Mouse (Mus musculus): ENCODE results near the gene Cdh13.

The Cdh13 gene

DNA sequence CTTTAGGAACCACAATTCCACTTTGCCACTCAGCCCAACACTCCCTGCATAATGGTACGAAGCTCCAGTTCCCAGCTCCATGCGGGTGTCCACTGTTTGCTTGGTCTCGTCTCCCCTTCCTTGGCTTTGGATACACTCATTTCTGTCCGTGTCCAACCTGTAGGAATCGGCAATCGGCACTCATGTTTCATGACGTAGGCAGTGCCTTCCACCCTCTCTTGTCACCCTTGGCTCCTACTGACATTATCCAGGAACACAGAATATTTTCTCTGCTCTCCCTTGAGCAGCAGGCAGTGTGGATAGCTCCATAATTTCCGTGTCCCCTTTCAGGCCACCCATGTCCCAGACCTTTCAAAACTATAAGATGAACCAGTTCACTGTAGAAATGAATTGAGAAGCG, 97.2 kb downstream of the Cdh13 start:
- DNase-seq (ENCODE audit: low spot score in 2 of 2), result no peak

DNA sequence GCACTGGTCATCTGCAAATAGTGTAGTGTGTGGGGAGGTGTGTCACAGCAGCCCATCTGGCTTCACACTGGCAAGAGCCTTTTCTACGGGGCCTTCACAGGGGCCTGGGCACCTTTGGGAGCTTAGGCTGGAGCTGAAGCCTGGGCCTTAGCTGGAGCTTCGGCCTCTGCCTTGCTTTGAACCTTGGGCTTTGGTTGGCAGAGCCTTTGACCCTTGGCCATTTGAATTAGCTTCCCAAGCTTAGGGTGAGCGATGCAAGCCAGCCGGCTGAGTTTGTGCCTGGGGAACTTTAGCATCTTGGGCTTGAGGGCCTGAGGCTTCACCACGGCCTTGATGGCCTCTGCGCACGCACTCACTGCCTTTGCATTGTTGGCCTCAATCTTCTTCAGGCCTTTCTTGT, 98.1 kb downstream of the Cdh13 start:
- DNase-seq (ENCODE audit: low spot score in 2 of 2), result no peak

DNA sequence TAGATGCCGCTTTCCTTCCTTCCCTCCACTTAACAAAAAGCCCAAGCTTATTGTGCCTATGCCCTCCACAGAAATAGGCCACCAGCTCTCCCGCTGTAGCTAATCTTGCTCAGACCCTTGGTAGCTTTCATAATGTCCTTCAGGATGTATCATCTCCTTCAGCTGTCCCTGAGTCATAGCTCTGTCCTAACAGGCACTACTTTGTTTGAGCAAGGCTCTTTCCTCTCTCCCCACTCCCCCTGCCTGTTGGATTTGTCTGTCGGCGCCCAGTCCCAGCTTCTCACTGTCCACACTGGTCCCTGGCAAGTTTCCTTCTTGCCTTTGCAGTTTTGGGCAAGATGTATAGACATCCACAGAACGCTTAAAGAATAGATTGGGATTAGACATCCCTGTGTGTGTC, 100.8 kb downstream of the Cdh13 start:
- no peak for DNase-seq (ENCODE audit: low spot score in 2 of 2)

DNA sequence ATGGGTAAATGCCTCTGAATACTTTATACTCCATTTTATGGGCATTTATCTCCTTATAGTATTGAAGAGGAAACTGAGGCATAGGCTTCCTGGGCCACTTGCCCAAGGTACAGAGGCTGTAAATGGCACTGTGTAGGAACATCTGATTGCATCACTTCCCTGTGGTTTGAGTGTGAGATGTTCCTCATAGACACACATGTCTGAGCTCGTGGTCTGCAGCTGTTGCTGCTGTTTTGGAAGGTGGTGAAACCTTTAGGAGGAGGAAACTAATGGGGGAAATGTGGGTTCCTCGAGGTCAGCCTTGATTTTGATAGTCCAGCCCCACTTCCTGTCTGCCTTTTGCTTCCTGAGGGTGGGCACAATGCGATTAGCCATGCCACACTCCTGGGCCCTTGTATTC, 105.9 kb downstream of the Cdh13 start:
- DNase-seq (ENCODE audit: low spot score in 2 of 2), result no peak

DNA sequence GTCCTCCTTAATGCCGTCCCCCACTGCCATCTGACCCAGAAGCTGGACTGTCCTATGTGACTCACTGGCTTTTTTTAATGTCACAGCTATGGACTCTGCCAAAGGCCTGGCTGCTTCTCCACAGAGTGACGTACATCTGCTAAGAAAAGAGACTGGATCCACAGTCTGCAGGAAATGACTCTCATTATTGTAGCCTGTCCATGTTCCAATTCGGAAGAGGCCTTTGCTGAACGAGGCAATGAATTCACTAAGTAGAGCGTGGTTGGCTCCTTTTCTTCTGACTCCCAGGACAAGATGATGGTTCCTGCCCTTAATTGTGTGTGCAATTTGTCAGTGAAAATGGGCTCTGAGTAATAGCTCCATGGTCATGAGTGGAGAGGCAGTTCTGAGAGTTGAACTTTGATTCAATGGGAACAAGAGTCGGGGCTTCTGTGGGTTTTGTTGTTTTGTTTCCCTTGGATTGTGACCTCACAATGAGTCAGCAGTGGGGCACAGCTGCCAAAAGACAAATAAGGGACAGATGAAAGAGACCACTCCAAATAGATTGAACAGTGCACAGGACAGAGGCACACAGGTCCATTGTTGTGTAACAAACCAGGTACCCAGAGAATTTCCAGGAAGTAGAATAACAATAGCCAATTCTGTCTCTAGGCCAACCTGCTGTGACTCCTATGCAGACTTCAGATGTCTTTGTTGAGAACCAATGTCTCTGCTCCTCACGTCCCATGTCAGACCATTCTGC, 110.5 kb downstream of the Cdh13 start:
- DNase-seq (ENCODE audit: low spot score in 2 of 2), result peak in 1 of 2 experiments; percentile 12

DNA sequence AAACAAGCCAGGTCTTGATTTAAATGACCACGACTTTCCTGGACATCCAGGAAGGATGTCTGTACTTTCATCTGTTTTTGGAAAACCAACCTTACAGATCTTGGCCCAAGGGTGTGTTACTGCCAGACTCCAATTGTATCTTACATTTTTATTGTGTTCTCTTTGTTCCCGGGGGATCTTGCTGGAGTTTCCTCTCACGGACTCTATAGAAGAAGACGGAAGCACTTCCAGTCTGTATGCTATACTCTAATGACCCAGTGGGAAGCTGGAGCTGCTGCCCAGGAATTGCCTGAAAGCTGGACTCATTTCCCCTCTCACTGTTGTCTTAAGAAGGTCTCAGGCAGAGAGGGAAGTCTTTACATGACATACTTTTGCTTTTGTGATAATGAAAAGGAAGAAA, 111.6 kb downstream of the Cdh13 start:
- no peak for DNase-seq (ENCODE audit: low spot score in 2 of 2)

DNA sequence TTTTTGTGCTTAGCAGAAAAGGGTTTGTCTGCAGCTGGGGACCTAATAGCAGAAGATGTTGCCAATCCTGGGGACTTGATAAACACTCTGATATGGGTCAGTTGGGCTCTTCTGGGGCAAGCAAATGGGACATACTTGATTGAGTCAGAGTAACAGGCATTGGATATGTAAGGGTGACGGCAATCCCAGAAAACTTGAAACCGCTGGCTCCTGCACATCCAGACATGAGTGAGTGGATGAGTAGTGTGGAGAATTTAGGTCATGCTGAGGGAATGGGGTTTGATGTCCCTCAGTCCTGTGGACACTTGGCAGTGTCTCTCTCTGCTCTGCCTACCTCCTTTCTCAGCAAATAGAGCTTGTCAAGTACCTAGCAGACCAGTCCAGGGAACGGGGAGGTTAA, 121.3 kb downstream of the Cdh13 start:
- no peak for DNase-seq (ENCODE audit: low spot score in 2 of 2)

DNA sequence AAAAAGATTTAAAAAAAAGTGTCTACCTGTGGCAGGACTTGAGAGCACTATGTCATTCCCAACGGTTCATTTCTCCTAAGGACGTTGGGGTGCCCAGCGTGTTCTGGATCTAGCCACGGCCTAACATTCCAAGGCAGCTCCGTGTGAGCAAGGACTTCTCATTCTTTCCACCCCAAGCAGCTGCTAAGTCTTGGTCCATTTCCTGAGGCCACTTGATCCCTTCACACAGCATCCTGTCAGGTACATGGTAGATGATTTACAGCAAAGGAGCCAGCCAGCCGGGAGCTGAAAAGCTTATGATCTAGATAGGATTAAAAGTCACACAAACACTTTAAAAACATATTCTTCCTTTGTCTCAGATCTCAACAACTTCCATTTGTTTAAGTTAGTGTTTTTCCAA, 123.8 kb downstream of the Cdh13 start:
- DNase-seq (ENCODE audit: low spot score in 2 of 2), result no peak

DNA sequence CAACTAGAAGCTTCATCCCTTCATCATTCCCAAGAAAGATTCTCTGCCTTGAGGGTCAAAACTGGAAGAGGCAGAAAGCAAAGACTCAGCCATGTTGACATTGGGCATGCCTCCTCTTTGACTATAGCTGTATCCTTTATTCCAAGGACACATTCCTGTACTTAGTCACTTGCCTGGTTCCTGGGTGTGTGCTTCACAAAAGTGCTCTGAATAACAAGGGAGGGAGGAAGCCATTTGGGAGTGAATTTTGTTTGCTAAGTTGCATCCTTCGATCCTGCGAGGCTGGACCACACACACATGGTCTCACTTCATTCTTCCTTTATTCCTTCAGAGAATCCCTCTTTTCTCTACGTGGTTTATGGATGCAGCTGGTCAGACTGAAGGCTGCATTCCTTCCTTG, 125.9 kb downstream of the Cdh13 start:
- no peak for DNase-seq (ENCODE audit: low spot score in 2 of 2)

DNA sequence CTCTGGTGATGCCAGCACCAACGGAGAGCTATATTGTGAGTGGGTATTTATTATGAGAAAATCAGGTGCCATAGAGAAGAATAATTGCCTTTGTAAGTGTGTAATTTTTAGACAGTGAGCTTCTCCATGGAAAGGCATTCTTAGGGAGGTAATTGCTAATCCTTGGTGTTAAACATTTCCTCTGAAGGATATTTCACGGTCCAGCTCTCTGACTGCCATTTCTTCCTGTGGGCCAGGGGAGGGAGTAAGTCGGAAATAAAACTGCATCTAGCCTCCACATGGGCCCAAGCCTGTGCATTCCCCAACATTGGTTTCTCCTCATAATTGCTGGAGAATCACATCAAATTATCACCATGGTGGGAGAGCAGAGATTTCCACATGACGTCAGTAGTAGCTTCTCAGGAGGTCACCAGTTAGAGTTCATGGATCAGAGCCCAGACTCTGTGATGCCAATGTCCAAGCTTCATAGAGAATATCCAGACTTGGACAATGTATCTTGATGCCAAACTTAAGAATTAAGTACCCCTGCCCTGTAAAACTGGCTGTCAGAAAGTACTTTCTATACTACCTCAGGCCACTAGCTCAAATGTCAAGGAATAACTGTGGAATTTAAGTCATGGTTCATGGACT, 126.9 kb downstream of the Cdh13 start:
- no peak for DNase-seq (ENCODE audit: low spot score in 2 of 2)

DNA sequence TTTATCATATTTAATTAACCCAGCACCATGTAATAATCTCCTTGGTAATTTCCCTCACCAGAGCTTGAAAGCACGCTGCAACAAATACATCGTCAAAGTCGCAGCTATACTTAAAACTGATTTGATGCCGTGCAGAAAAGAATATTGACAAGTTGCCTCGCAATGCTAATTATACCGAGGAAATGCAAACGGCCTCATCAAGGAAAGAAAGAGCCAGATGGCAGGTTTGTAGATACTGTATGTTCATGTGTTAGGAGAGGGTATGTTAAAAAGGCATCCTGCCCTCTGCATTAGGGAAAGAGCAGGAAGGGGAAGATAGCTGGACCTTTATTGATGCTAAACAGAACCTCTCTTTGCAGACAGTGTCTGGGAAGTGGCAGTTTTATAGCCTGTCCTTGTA, 132.1 kb downstream of the Cdh13 start:
- DNase-seq (ENCODE audit: low spot score in 2 of 2), result no peak

DNA sequence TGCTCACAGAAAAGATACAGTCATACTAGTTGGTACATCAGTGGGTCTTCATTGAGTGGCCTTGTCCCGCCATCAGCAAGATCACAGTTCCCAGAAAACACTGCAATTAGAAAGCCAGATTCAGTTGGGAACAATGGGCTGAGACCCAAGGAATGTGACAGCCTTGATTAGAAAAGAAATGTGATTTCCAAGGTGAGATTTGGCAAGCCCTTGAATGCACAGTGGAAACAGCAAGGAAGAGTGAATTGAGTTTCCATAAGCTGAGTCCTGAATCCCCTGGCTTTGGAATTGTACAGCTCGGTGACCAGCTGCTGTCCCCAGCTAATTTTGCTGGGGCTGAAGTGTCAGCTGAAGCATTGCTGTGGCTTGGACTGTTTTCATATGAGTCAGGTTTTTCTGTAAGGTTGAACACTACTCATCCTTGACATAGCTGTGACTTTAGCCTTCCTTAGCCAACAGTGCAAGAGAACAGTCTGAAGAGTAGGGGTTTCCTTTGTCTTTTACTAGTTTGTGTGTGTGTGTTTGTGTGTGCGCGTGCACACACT, 133.3 kb downstream of the Cdh13 start:
- no peak for DNase-seq (ENCODE audit: low spot score in 2 of 2)

DNA sequence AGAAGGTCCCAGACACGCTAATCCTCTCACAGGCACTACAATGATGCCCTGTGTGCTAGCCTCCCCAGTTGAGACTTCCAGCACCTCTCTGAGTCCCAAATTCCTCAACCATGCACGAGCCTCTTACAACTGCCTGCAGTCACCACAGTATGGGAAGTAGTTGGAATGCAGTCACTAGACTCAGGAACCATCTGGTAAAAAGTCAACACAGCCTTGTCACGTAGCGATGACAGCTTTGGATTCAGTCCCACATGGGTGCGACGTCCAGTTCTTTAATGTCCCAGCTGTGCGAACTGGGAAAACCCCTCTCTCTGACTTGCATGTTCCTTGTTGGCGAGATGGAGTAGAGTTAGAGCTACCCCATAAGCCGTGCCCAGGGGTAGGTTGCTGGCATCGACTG, 139.1 kb downstream of the Cdh13 start:
- no peak for DNase-seq (ENCODE audit: low spot score in 2 of 2)

DNA sequence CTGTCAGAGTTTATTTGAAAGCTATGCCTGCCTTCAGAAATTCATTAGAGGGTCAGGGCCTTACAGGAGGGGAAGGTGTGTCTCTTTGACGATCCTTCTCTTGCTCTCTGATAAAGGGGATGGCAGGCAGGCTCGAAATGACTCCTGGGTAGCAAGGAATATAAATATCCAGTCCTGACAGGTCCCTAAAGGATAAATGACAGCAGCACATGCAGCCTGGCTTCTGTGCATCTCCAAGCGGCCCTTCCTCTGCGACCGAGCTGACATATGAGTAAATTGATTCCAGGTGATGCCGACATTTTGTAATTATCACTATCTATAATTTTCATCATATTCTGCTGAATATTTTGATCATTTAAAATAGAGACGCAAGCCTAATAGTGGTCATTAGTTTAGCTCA, 145.4 kb downstream of the Cdh13 start:
- no peak for DNase-seq (ENCODE audit: low spot score in 2 of 2)

DNA sequence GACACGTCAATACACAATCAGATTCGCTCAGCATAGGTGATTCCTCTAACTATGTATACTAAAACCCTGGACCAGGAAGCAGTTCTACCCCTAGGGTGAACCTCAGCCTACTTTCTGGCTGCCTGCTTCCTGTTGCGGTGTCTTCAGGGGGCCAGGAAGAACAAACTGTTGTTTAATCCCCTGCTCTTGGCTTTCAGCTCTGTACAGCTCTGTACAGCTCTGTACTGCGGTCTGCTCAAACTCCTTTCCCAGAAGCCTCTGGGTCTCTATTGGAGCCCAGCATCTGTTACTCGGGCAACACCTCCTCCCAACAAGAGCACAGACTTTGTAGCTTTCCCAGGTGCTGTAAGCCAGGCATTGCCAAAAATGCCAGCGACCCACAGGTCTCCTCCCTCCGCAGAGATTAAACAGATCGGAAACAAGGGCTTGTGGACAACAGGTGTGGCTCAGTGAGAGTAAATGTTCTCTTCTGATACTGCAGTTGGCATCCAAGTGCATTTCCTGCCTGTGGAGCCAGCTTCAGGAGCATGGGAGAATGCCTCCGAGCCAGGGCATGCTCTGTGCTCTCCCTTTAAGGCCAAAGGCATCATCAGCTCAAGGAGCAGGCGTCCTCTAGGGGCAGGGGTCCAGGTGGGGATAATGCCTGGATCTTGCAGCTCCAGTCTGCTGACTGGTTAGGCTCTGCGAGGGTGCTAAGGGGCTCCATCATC, 148.4 kb downstream of the Cdh13 start:
- DNase-seq (ENCODE audit: low spot score in 2 of 2), result no peak

DNA sequence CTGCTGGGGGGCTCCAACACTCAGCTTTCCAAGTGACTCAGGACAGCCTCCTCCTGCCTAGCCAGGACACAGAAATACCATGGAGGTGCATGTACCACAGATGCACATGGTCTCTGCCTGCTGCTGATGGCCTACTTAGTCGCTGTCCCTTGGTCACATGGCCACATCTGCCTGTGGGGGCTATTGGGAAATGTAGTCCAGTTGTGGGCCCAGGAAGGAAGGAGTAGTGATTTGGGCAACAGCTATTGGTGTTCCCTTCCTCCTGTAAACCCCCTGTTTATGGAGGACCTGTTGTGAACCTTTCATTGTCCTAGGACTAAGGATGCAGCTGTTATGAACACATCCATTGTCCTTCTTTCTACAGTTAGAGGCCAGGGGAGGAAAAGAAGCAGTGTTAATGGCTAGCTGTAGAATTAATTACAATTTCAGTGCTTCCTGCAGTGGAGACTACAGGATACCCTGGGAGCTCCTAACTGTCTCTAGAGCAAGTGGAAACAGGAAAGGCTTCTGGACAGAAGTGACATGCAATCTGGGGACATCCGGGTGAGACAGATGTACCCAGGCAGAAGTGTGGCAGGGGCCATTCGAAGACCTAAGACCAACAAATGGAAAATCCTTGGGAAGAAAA, 150.1 kb downstream of the Cdh13 start:
- DNase-seq (ENCODE audit: low spot score in 2 of 2), result no peak

DNA sequence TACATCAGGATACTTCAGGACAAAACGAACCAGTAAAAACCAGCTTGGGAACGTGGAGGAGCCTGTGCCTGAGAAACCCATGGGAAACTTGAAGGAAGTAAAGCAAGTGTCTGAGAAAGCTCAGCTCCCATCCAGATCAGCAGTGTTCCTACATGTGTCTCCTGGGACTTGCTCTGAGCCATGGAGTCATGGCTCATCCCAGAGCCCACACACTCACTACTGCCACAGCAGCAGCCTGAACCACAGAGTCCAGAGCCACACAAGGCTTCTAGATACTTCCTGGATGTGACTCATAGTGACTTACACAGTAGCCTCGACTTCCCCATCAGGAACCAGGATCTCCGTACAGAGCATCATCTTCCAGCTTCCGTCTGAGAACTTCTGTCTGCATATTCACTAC, 153.2 kb downstream of the Cdh13 start:
- no peak for DNase-seq (ENCODE audit: low spot score in 2 of 2)

DNA sequence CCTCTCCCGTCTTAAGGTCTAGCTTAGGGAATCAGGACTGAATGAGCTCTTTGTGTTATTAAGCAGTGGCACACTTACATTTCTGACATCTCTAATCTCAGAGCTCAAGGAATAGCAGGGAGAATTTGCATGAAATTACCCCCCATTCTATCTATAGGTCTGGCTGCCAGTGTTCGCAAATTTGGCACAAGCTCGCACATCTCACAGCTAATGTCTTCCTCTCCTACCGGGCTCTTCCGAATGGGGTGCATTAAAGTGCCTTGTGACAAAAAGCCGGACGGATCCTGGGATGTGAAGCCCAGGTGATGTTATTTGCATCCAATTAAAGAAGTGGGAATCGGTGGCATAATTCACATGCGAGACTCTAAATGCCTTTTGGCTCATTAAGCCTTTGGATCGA, 153.6 kb downstream of the Cdh13 start:
- DNase-seq (ENCODE audit: low spot score in 2 of 2), result no peak

DNA sequence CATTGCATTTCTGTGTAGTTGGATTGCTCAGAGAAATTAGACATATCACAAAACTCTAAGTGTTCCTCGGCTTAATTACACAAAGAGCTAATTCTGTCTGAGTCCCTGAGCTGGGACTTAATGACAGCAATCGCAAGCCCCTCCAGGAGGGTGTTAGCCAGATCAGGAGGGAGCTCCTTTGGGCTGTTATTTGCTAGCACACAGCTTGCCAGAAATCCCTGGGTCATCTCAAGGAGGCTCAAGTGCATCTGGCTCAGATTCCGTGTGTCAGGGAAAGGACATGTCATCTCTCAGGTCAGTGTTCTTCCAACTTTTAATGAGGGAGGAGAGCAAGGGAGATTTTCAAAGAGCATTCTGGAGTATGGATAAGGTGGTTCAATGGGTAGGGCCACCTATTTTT, 154.3 kb downstream of the Cdh13 start:
- no peak for DNase-seq (ENCODE audit: low spot score in 2 of 2)

DNA sequence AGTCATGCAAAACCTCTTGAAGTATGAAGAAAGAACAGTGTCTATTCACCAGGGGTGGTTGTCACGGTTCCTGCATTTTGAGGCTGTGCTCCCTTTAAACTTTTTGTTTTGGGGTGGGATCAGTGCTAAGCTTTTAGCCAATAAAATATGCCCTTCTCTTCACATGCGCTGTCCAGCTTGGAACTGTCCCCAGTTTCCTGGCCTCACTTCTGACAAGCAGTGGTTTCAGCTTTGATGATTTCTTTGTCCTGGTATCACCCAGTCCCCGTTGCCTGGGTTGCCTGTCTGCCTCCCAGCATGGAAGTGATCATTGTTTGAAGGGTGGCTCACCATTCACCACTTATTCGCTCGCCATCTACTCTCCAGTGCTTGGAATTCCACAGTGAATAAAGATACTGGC, 156.3 kb downstream of the Cdh13 start:
- DNase-seq (ENCODE audit: low spot score in 2 of 2), result no peak

DNA sequence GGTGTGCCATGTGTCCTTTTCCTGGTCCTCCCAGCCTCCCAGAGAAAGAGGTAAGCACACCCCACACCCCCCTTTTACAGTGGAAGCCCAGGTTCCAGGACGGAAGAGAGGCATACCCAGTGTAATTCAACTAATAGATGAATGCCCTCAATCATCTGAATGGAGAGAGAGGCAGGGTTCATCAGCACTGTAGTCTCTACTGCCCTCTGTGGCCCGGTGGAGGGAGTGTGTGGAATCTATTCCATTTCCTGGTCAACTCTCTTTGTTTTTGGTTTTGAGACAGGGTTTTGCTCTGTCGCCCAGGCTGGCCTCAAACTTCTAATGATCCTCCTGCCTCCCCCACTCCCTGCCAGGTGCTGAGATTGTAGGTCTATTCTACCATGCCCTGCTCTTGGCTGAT, 159.8 kb downstream of the Cdh13 start:
- no peak for DNase-seq (ENCODE audit: low spot score in 2 of 2)

DNA sequence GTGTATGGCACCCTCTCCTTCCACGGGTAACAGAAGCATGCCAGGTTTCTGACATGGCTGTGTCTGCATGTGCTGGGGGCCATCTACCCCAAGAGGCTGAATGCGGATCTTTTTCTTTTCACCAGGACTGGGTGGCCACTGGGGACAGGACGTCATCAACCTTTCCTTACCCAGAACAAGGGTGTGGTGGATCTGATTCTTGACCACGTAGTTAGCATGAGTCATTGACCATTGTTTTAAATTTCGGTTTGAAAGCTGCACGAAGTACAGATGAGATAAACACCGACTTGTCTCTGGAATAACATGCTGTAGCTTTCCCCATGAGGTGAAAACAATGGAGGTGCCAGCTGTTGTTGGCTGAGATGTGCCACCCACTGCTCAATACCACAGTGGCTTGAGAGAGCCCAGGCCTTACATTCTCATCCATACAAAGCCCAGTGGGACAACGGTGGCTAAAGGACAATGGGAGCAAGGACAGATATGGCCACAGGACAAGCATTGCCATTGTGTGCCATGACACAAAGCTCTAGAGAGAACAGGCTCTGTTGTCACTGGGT, 161.2 kb downstream of the Cdh13 start:
- DNase-seq (ENCODE audit: low spot score in 2 of 2), result no peak

All from right cerebral cortex, postnatal 36 days (tissue).